Mouse (Mus musculus) MEL (cell line): ENCODE results near the gene Gm5580.
"Not testable (repeated sequence)": the region's sequence is repeated elsewhere in the genome, so short reads cannot be mapped to it uniquely, and the experiment has no call there.

Experiments used
- CTCF ChIP-seq, 3 experiments: IDR thresholded peaks in 2 of 3; conservative IDR thresholded peaks in 1 of 3; 2 replicates each; pipeline ENCODE4 v1.5.1; 2011 to 2012; ENCODE audit warnings: low read length in 3 of 3, low read depth in 2 of 3, mild to moderate bottlenecking in 2 of 3, improper control_type of control experiment in 1 of 3, inconsistent platforms in 1 of 3, mixed read lengths in 1 of 3, moderate library complexity in 1 of 3; ENCODE audit not compliant: control insufficient read depth in 1 of 3, insufficient read depth in 1 of 3, poor library complexity in 1 of 3, severe bottlenecking in 1 of 3
- POLR2A ChIP-seq, 2 experiments: IDR thresholded peaks; 2 replicates each; pipeline ENCODE4 v1.6.1; 2011 to 2012; ENCODE audit warnings: low read length in 2 of 2, mild to moderate bottlenecking in 2 of 2, control low read depth in 1 of 2, improper control_type of control experiment in 1 of 2, low read depth in 1 of 2, moderate library complexity in 1 of 2; ENCODE audit not compliant: control insufficient read depth in 1 of 2, insufficient read depth in 1 of 2, poor library complexity in 1 of 2
- SMC3 ChIP-seq: IDR thresholded peaks from 2 replicates; pipeline ENCODE4 v1.6.1; 2011; ENCODE audit warnings: low read depth, low read length, improper control_type of control experiment

- not testable (repeated sequence) for TF ChIP-seq CTCF (IDR thresholded peaks at IDR 0.05 in 2 of 3, conservative IDR thresholded peaks at IDR 0.05 in 1 of 3; ENCODE audit: control insufficient read depth in 1 of 3, insufficient read depth in 1 of 3, low read depth in 2 of 3, low read length in 3 of 3, poor library complexity in 1 of 3, severe bottlenecking in 1 of 3); SMC3; POLR2A (IDR thresholded peaks at IDR 0.05; ENCODE audit: control insufficient read depth in 1 of 2, insufficient read depth in 1 of 2, low read depth in 1 of 2, low read length in 2 of 2, poor library complexity in 1 of 2)
Measured at GRCm38 (mm10) chr6:116550841-116551240, at the start of gene Gm5580.
